Mouse (Mus musculus) frontal cortex, postnatal 14 days (tissue): ENCODE data around the gene Psmc1.

Experiments
- DNase-seq, 2 experiments: peaks; one replicate each; pipeline ENCODE4 v3.0.0; 2022; ENCODE audit warnings: low spot score in 2 of 2

Gene Psmc1

DNA sequence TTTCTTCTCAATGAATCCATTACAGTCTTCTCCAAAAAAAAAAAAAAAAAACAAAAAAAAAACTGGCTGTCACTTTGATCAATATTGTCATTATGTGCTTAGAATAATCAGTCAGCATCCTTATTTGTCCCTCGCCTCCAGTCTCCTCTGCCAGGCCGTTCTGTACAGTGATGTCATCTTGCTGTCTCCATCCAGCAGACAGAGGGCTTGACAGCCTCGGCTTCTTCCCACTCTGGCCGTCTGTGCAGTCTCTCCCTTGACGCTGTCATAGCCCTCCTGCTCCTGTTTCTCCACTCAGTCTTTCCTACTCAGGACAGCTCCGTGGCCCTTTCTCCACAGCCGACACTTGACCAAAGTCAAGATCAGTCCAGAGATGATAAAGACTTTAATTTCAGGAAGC lies 62.5 kb downstream of the Psmc1 start:
- no peak for DNase-seq
